Mouse (Mus musculus): ENCODE measurements at regions not wholly inside any gene's neighbourhood (a gene's known extent, or its start where the extent isn't known, plus 50 kb on each side); places are given as distances from the start of the nearest gene placed in this dataset.

DNA sequence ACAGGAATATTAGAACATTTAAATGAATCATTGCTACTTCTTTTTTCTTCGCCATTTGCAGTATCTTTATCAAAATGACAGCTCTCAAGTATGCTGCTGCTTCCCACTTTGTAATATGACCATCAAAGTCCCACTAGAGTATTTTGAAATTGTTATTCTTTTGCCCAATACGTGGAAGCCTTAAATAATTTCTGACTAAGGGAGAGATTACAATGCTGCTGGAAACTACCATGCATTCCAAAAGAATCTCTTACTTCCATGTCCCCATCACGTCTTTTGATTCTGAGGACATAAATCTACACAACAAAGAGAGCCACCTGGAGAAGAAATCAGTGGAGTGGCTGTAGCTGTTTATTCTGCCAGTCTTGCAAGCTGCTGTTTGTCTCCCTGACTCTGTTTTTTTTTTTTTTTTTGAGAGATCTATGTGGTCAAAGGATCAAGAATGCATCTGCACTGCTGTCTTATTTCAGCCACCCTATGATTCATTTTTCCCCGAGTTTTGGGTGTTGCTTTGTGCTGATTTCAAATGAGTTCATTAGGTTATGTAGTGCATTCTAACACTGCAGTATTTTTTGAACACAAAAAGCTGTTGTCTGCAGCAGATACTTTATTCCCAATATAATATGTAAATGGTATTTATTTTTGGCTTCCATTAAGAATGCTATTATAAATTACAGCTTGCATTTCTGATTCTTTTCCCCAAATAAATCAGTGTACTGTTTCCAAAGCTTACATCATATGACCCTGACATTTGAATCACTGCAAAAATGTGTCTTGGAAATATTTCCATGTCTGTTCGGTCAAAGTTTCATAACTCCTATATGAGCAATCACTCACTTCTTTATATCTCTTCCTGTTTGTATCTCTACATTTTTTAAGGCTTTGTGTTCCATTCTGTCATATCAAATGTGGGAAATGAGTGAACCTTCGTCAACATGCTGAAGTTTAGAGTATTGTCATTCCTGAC, 53.1 kb upstream of the Trim52 start:
- DNase-seq: no peak
